Mouse (Mus musculus) spleen, adult 2 months (tissue): ENCODE results near the gene Arl8a. TPM values are rescaled to one million over a fixed set of nuclear protein-coding genes. Genes with fewer than 3 reads are reported as not detected.

Source experiments
- DNase-seq, 2 experiments: peaks; one replicate each; pipeline versions ENCODE4 v3.0.0 to v3.0.0-alpha.2; 2012 to 2021; ENCODE audit warnings: low spot score in 2 of 2, low read depth in 1 of 2
- H3K27ac ChIP-seq: fragments of 200-500 bp; 2 replicates; pipeline ENCODE4 v1.5.1; 2012; ENCODE audit warnings: low read length, inconsistent platforms; ENCODE audit not compliant: insufficient read depth
- H3K27me3 ChIP-seq: fragments of 200-500 bp; 2 replicates; pipeline ENCODE4 v1.6.1; 2012; ENCODE audit warnings: mild to moderate bottlenecking, moderate library complexity, low read length, inconsistent platforms; ENCODE audit not compliant: control insufficient read depth, insufficient read depth
- H3K36me3 ChIP-seq: fragments of 200-500 bp; 2 replicates; pipeline ENCODE4 v1.6.1; 2012; ENCODE audit warnings: mild to moderate bottlenecking, low read length, inconsistent platforms; ENCODE audit not compliant: control insufficient read depth, insufficient read depth
- H3K4me1 ChIP-seq: fragments of 200-500 bp; 2 replicates; pipeline ENCODE4 v1.6.1; 2011; ENCODE audit warnings: inconsistent platforms; ENCODE audit not compliant: control insufficient read depth, insufficient read depth, insufficient read length
- H3K4me3 ChIP-seq: fragments of 200-500 bp; 2 replicates; pipeline ENCODE4 v1.5.1; 2011; ENCODE audit warnings: mild to moderate bottlenecking, inconsistent platforms; ENCODE audit not compliant: insufficient read depth, insufficient read length; ENCODE audit errors: extremely low read depth
- CTCF ChIP-seq: fragments of 200-500 bp; IDR thresholded peaks from 2 replicates; pipeline ENCODE4 v1.5.1; 2011; ENCODE audit warnings: mild to moderate bottlenecking, inconsistent platforms; ENCODE audit not compliant: insufficient read depth, insufficient read length, insufficient replicate concordance; ENCODE audit errors: extremely low read depth
- POLR2A ChIP-seq: fragments of 200-500 bp; IDR thresholded peaks from 2 replicates; pipeline ENCODE4 v1.6.1; 2011; ENCODE audit warnings: low read depth, low read length, inconsistent platforms
- WGBS: fragments of 180-500 bp; shearing (Covaris S2); methylation state at CpG from one replicate; pipeline ENCODE4 v1.1.7; 2018; 5-methylcytosine and 5-hydroxymethylcytosine counted together
- polyA plus RNA-seq: library from polyadenylated mRNA; depleted of rRNA; stranded (reverse); fragments of >200 nt; gene quantifications from 2 replicates; pipeline ENCODE4 v1.2.3, GENCODE M21; 2012

Arl8a gene
- polyA plus RNA-seq, 1 experiment: 39.9 TPM

DNA sequence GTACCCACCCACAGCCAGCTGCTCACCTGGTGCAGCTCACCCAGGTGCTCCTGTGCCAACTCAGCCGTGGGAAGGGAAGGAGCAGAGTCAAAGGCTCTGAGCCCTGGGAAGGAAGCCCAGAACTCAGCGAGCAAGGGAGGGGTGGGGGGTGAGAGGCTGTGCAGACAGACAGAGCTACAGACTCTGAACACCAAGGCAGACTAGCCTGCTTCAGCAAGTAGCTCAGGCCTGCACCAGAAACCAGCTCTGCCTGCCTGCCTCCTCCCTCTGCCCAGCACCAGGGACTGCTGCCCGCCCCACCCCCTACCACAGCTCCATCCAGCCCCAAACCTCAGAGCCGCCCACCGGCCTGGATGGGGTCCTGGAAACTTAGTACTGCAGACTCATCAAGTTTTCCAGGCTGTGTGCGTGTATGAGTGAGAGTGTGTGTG lies 18.6 kb upstream of the Arl8a start:
- Histone ChIP-seq H3K4me1 (peaks cover 44% of the 10 kb centered on the region), H3K27me3 (no peaks in the 10 kb centered on the region), H3K27ac (no peak overlapping the region), H3K4me3 (no peak overlapping the region), H3K36me3 (no peaks in the 10 kb centered on the region)
- no peak for TF ChIP-seq CTCF
- TF ChIP-seq POLR2A: no peak
- DNase-seq: no peak
- WGBS: 36% methylated on average over 6 of the region's 6 CpGs

DNA sequence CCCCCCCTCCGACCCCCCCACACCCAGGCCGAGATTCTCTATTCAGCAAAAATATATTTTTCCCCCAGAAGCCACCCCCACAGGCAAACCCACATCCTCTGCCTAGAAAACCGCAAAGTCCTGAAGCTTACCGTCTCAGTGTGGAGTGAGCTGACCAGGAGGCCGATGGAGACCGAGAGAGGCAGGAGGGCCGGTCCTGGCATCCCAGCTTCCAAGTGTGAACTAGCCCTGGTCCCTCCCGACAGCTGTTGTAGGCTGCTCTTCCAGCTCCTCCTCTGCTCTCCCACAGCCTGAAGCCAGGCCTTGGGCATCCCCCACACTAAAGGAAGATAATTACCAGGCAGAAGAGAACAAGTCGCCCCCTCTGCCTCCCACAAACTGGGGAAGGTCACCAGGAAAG lies 17.6 kb upstream of the Arl8a start:
- WGBS: 20% methylated on average over 9 of the region's 9 CpGs
- peaks cover 50% of the 10 kb centered on the region for H3K4me1 ChIP-seq
- no peak overlapping the region for H3K27ac ChIP-seq
- no peaks in the 10 kb centered on the region for H3K27me3 ChIP-seq
- no peak for DNase-seq
- no peak overlapping the region for H3K4me3 ChIP-seq
- TF ChIP-seq POLR2A (no peak), CTCF (no peak)
- H3K36me3 ChIP-seq: no peaks in the 10 kb centered on the region

DNA sequence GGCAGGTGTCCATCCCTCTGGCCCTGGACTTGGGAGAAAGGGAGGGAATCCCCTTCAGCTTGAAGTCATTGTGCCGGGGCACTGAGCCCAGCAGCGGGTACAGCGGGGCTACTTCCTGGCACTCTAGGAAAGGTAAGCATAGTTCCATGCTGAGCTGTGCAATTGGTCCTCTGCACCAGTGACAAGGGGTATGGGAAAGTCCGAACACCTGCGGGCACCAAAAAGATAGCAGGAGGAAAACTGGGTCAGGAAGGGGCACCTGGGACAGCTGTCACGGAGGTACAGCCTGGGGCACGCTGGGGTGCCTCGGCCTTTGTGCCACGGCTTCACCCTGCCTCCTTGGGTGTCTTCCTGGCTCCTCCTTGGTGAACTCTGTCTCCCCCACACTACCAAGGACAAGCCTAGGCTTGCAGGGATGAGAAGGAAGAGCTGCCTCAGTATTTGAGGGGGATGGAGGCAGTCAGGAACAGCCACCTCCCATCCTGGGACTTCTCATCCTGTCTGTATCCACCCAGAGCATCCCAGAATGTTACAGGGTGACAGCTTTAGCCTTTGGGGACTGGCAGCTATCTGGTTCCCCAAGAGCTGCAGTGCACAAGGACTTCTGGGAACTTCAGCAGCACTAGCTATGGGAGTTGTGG lies 17.0 kb upstream of the Arl8a start:
- Histone ChIP-seq H3K27ac (no peak overlapping the region), H3K4me1 (peaks cover 53% of the 10 kb centered on the region), H3K4me3 (no peak overlapping the region), H3K36me3 (no peaks in the 10 kb centered on the region), H3K27me3 (no peaks in the 10 kb centered on the region)
- DNase-seq: no peak
- TF ChIP-seq POLR2A (no peak), CTCF (no peak)
- WGBS: 54% methylated on average over 9 of the region's 9 CpGs

DNA sequence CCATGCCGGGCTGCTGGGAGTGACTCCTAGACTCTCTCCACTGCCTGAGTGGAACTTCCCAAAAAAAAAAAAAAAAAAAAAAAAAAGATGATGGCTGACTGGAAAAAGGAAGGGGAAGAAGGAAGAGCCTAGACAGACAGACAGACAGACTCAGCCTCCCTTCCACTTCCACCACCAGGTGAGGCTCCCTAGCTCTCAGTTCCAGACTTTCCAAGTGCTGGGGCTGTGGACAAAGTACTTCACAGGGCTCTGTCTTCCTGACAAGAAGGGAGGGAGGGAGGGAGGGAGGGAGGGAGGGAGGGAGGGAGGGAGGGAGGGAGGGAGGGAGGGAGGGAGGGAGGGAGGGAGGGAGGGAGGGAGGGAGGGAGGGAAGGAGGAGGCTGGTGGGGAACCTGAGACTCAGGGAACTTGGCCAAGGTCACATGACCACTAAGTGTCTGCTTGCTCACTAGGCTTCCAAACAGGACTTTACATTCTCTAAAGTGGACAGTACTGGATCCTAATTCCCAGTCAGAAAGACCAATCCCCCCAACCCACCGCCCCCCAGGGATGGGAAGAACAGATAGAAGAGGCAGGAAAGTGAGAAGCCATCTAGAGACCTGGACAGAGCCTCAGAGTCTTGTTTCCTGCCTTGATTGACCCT lies 16.1 kb upstream of the Arl8a start:
- Histone ChIP-seq H3K27ac (peak overlapping the region; percentile 88), H3K27me3 (no peaks in the 10 kb centered on the region), H3K4me1 (peaks cover 56% of the 10 kb centered on the region), H3K36me3 (no peaks in the 10 kb centered on the region), H3K4me3 (peak overlapping the region; percentile 11; the same call in 1 of the 2 replicates)
- no peak for DNase-seq
- no peak for TF ChIP-seq CTCF
- no peak for TF ChIP-seq POLR2A
- 23% methylated on average over 2 of the region's 2 CpGs for WGBS

DNA sequence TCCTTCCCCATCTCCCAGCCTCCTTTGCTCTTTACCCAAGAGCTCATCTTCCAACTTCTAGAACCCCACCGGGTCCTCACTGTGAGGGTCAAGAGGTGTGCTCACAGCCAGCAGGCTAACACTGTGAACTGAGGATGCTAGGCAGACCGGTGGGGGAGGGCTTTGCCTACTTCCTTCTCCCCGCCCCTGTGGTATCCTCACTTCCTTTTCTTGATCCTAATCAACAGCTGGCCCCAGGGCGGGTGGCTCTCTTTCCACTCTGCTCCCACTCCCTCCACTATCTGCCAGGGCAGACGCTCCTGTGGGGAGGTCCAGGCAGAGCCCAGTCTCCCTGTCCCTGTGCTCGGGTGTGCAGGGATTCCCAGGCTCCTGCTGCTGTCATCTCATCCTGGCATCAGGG lies 15.6 kb upstream of the Arl8a start:
- H3K36me3 ChIP-seq: no peaks in the 10 kb centered on the region; the same call in 1 of the 2 replicates
- H3K4me1 ChIP-seq: peaks cover 56% of the 10 kb centered on the region
- H3K27me3 ChIP-seq: no peaks in the 10 kb centered on the region
- peak overlapping the region; percentile 35; the same call in 1 of the 2 replicates for H3K4me3 ChIP-seq
- H3K27ac ChIP-seq: peak overlapping the region; percentile 88
- no peak for TF ChIP-seq CTCF
- no peak for TF ChIP-seq POLR2A
- 6% methylated on average over 6 of the region's 6 CpGs for WGBS
- DNase-seq: peak in 1 of 2 experiments; percentile 74

DNA sequence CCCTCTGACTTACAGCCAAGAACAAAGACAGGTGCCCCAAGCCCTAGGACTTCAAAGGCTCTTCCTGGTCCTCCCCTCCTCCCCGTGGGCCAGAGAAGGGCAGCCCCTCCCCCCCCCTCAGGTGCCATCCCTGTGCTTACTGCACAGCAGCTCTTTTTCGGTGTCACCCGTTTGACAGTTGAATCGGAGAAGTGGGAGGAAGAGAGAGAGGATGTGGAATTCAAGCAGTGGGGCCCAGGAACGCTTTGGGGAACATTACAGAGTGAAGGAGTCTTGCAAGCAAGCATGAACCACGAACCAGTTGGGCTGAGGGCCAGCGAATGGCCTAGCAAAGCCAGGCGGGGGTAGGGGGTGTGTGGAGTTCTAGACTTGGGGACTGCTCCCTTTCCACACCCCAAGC lies 15.1 kb upstream of the Arl8a start:
- DNase-seq: no peak

DNA sequence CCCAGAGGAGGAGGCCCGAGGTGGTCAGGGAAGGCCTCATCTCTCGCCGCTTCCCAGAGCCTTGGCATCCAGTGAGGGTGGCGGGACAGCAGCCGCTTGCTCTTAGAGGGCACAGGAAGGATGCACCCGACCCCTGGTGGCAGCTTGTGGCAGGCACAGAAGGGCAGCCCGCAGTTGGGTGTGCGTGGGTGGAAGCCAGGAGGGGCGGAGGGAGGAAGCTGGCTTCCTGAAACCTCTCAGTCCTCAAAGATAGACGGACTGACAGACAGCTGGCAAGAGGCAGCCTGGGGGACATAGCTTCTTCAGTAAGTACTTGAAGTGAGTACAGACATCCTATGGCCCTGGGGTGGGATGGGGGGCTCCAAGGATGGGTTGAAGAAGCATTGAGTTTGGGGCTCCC lies 14.2 kb upstream of the Arl8a start, which contains the start of gene Ptpn7:
Gene Ptpn7, plus strand, starts transcription at position 228 of the 400 bp plus-strand sequence.
- under 1% methylated on average over 10 of the region's 10 CpGs for WGBS
- DNase-seq: peak; percentile 77 to 93
- Histone ChIP-seq H3K27ac (peak within 1 kb of the TSS; percentile 88), H3K27me3 (no peaks in the 10 kb centered on the region), H3K4me1 (peaks cover 56% of the 10 kb centered on the region), H3K36me3 (peaks cover 4% of the 10 kb centered on the region; the same call in 1 of the 2 replicates), H3K4me3 (peak within 1 kb of the TSS; percentile 53)
- TF ChIP-seq CTCF (peak; percentile 97), POLR2A (peak; percentile 43; the same call in 1 of the 2 replicates)

More for the DNA sequence above, 15.1 kb upstream of the Arl8a start:
- peak overlapping the region; percentile 88 for H3K27ac ChIP-seq
- TF ChIP-seq POLR2A (no peak), CTCF (no peak)
- H3K27me3 ChIP-seq: no peaks in the 10 kb centered on the region
- WGBS: 7% methylated on average over 8 of the region's 8 CpGs
- peaks cover 56% of the 10 kb centered on the region for H3K4me1 ChIP-seq
- H3K4me3 ChIP-seq: no peak overlapping the region
- no peaks in the 10 kb centered on the region; the same call in 1 of the 2 replicates for H3K36me3 ChIP-seq
